ENCODE assay signal across 9 mouse cellular contexts in genomic region chrX:57921294-57921693, GRCm38 (mm10).
DNase-seq lines count a peak whose midpoint lies in the region; ATAC-seq and TF ChIP-seq lines count a peak whose summit lies in the region.
"Had no signal": no experiment of that assay in that cellular context is flagged by ENCODE, and none has a peak within 500 bp of the region (broad histone marks: within the 10 kb centered on the region; RNA-seq: fewer than 3 reads in every experiment).

No protein-coding gene starts in this region.

- peak; percentile 11 to 25 for DNase-seq in cerebellum, adult 2 months
- DNase-seq in cerebellum, adult 8-10 months, result no peak
- no peak for DNase-seq in liver, postnatal 0 days
- no peak for DNase-seq in liver
- peak; percentile 74 for DNase-seq in testis, postnatal 10 days (ENCODE audit: low spot score)
- no peak for DNase-seq in left cerebral cortex, postnatal 25 days (ENCODE audit: low spot score in 2 of 2)
- DNase-seq in layer of hippocampus, postnatal 10 days (ENCODE audit: low spot score in 2 of 2), result no peak

- no peak overlapping the region for H3K27ac ChIP-seq in cerebellum, adult 2 months (ENCODE audit: insufficient read depth, low read length)
- H3K27ac ChIP-seq in liver, postnatal 0 days (ENCODE audit: low read depth), result no peak overlapping the region
- no peak overlapping the region for H3K27ac ChIP-seq in limb, embryonic 12.5 days
- H3K27ac ChIP-seq: liver, embryonic 15.5 days had no signal

- ATAC-seq in liver, postnatal 0 days, result no peak
- ATAC-seq in limb, embryonic 12.5 days (ENCODE audit: insufficient number of reproducible peaks, insufficient read depth, low FRiP score, low TSS enrichment, low read depth), result no peak

- H3K9me3 ChIP-seq in liver, postnatal 0 days (ENCODE audit: low read length), result no peaks in the 10 kb centered on the region
- H3K9me3 ChIP-seq in limb, embryonic 12.5 days, result no peaks in the 10 kb centered on the region
- H3K9me3 ChIP-seq: liver, embryonic 15.5 days had no signal

- no peak for TF ChIP-seq POLR2A in cerebellum, adult 2 months (IDR thresholded peaks at IDR 0.05; ENCODE audit: borderline replicate concordance, insufficient read depth, low read length)

- no peak for TF ChIP-seq CTCF in cerebellum, adult 2 months (IDR thresholded peaks at IDR 0.05; ENCODE audit: borderline replicate concordance, insufficient read depth, low read depth, low read length)
- TF ChIP-seq CTCF in liver, postnatal 0 days (IDR thresholded peaks at IDR 0.05; ENCODE audit: low read depth), result 0 out of 2 replicates have a peak, but pooled peaks have one; percentile 8

- no peaks in the 10 kb centered on the region for H3K36me3 ChIP-seq in liver, postnatal 0 days (replicated peaks; ENCODE audit: insufficient read depth, low read length)
- no peaks in the 10 kb centered on the region for H3K36me3 ChIP-seq in limb, embryonic 12.5 days
- H3K36me3 ChIP-seq: liver, embryonic 15.5 days had no signal

- no peak overlapping the region for H3K4me3 ChIP-seq in cerebellum, adult 2 months (replicated peaks; ENCODE audit: insufficient read depth, low read depth, low read length)
- H3K4me3 ChIP-seq in liver, postnatal 0 days (ENCODE audit: low read depth, low read length), result no peak overlapping the region
- H3K4me3 ChIP-seq in limb, embryonic 12.5 days (replicated peaks), result no peak overlapping the region
- H3K4me3 ChIP-seq: liver, embryonic 15.5 days had no signal

- intact Hi-C loops in left cerebral cortex, postnatal 25 days (cut with DNase I), result loop anchor here (5.0 to 10.0 kb wide), 2 partner anchors 96 to 454 kb away; no protein-coding TSS in a partner anchor

- no peak overlapping the region for H3K9ac ChIP-seq in liver, postnatal 0 days (replicated peaks)
- no peak overlapping the region for H3K9ac ChIP-seq in limb, embryonic 12.5 days (replicated peaks)
- H3K9ac ChIP-seq: liver, embryonic 15.5 days had no signal

- H3K4me2 ChIP-seq in liver, postnatal 0 days (ENCODE audit: low read depth, low read length), result no peak overlapping the region
- peak overlapping the region; percentile 46 for H3K4me2 ChIP-seq in limb, embryonic 12.5 days
- H3K4me2 ChIP-seq: liver, embryonic 15.5 days had no signal

- no peak for TF ChIP-seq EP300 in liver, postnatal 0 days (IDR thresholded peaks at IDR 0.05; ENCODE audit: low read depth)

- H3K4me1 ChIP-seq in cerebellum, adult 2 months (ENCODE audit: control insufficient read depth, insufficient read depth, low read length), result no peaks in the 10 kb centered on the region
- H3K4me1 ChIP-seq in liver, postnatal 0 days (ENCODE audit: insufficient read depth), result no peaks in the 10 kb centered on the region
- H3K4me1 ChIP-seq in limb, embryonic 12.5 days (replicated peaks), result no peaks in the 10 kb centered on the region; the same call in 1 of the 2 replicates
- H3K4me1 ChIP-seq: liver, embryonic 15.5 days had no signal

- peaks cover 3% of the 10 kb centered on the region; the same call in 1 of the 2 replicates for H3K27me3 ChIP-seq in cerebellum, adult 2 months (ENCODE audit: control insufficient read depth, insufficient read depth, low read length)
- H3K27me3 ChIP-seq in liver, postnatal 0 days (ENCODE audit: insufficient read depth, low read length), result peaks cover 57% of the 10 kb centered on the region
- peaks cover 57% of the 10 kb centered on the region for H3K27me3 ChIP-seq in limb, embryonic 12.5 days

- WGBS in cerebellum, adult 2 months, result 9% methylated on average over 16 of the region's 16 CpGs
- WGBS in liver, postnatal 0 days (ENCODE audit: insufficient replicate concordance), result 26% methylated on average over 16 of the region's 16 CpGs
- 16% methylated on average over 16 of the region's 16 CpGs for WGBS in limb, embryonic 12.5 days

Comparison
In these comparisons a context has a peak if more than half of its experiments do, and no peak if none do; other contexts are left out.
1. DNase-seq: peak in cerebellum, adult 2 months (2 of 2) and testis, postnatal 10 days (single experiment); none in cerebellum, adult 8-10 months (single experiment), liver, postnatal 0 days (single experiment), liver (single experiment), left cerebral cortex, postnatal 25 days (0 of 2) and layer of hippocampus, postnatal 10 days (0 of 2).